Mouse (Mus musculus) midbrain, postnatal 0 days (tissue): ENCODE results near the gene Hist1h4j. TPM values are rescaled to one million over a fixed set of nuclear protein-coding genes. Genes with fewer than 3 reads are reported as not detected.
"Not testable (repeated sequence)": the region's sequence is repeated elsewhere in the genome, so short reads cannot be mapped to it uniquely, and the experiment has no call there.

Experiments used
- ATAC-seq: fragments of 200-750 bp; cut with Nextera tagmentation; 2 replicates; pipeline ENCODE4 v1.8.0; 2017; ENCODE audit warnings: moderate number of reproducible peaks, mild to moderate bottlenecking, moderate TSS enrichment, moderate library complexity; ENCODE audit not compliant: low FRiP score
- DNase-seq: peaks from one replicate; pipeline ENCODE4 v3.0.0-alpha.2; 2015; ENCODE audit warnings: low spot score
- H3K27ac ChIP-seq: fragments of 300-500 bp; sonication (generic); 2 replicates; pipeline ENCODE4 v1.5.1; 2014; ENCODE audit warnings: low read depth, mild to moderate bottlenecking, low read length, mixed read lengths
- H3K27me3 ChIP-seq: fragments of 300-500 bp; sonication (generic); 2 replicates; pipeline ENCODE4 v1.6.1; 2014; ENCODE audit warnings: low read length, control low read depth, mixed read lengths; ENCODE audit not compliant: insufficient read depth
- H3K36me3 ChIP-seq: fragments of 300-500 bp; sonication (generic); 2 replicates; pipeline ENCODE4 v1.6.1; 2014; ENCODE audit warnings: low read length, control low read depth, mixed read lengths; ENCODE audit not compliant: insufficient read depth
- H3K4me1 ChIP-seq: fragments of 300-500 bp; sonication (generic); 2 replicates; pipeline ENCODE4 v1.6.1; 2014; ENCODE audit warnings: mild to moderate bottlenecking, control low read depth, antibody characterized with exemption, low read length, mixed read lengths; ENCODE audit not compliant: insufficient read depth
- H3K4me2 ChIP-seq: fragments of 300-500 bp; sonication (generic); 2 replicates; pipeline ENCODE4 v1.6.1; 2014; ENCODE audit warnings: low read depth, mild to moderate bottlenecking, low read length, mixed read lengths; ENCODE audit not compliant: poor library complexity, severe bottlenecking
- H3K4me3 ChIP-seq: fragments of 300-500 bp; sonication (generic); 2 replicates; pipeline ENCODE4 v1.5.1; 2014; ENCODE audit warnings: low read depth, mild to moderate bottlenecking, low read length, moderate library complexity
- H3K9ac ChIP-seq: fragments of 300-500 bp; sonication (generic); replicated peaks from 2 replicates; pipeline ENCODE4 v1.6.1; 2014; ENCODE audit warnings: mild to moderate bottlenecking, low read length, moderate library complexity, mixed read lengths; ENCODE audit not compliant: poor library complexity, severe bottlenecking
- H3K9me3 ChIP-seq: fragments of 300-500 bp; sonication (generic); 2 replicates; pipeline ENCODE4 v1.6.1; 2016; ENCODE audit warnings: low read length, control low read depth
- CTCF ChIP-seq: IDR thresholded peaks from 2 replicates; pipeline ENCODE4 v1.5.1; 2016; ENCODE audit warnings: antibody characterized with exemption, mild to moderate bottlenecking
- WGBS: fragments of 180-500 bp; shearing (Covaris S2); extraction: QIAGEN DNeasy Blood & Tissue Kit; methylation state at CpG from one replicate; pipeline ENCODE4 v1.1.7; 2014; 5-methylcytosine and 5-hydroxymethylcytosine counted together
- polyA plus RNA-seq: library from polyadenylated mRNA; unstranded; fragments of >200 nt; fragmentation: Nextera tagmentation; extraction: Ambion mirVana; gene quantifications from 2 replicates; pipeline ENCODE4 v1.2.1, GENCODE M21; 2015
- total RNA-seq: library from RNA; depleted of rRNA; stranded (reverse); fragments of >200 nt; gene quantifications from 2 replicates; pipeline ENCODE4 v1.2.3, GENCODE M21; 2014

Hist1h4j gene
- total and polyA plus RNA-seq, 2 experiments from 2014 or later, result 479 TPM; not detected in 1

DNA sequence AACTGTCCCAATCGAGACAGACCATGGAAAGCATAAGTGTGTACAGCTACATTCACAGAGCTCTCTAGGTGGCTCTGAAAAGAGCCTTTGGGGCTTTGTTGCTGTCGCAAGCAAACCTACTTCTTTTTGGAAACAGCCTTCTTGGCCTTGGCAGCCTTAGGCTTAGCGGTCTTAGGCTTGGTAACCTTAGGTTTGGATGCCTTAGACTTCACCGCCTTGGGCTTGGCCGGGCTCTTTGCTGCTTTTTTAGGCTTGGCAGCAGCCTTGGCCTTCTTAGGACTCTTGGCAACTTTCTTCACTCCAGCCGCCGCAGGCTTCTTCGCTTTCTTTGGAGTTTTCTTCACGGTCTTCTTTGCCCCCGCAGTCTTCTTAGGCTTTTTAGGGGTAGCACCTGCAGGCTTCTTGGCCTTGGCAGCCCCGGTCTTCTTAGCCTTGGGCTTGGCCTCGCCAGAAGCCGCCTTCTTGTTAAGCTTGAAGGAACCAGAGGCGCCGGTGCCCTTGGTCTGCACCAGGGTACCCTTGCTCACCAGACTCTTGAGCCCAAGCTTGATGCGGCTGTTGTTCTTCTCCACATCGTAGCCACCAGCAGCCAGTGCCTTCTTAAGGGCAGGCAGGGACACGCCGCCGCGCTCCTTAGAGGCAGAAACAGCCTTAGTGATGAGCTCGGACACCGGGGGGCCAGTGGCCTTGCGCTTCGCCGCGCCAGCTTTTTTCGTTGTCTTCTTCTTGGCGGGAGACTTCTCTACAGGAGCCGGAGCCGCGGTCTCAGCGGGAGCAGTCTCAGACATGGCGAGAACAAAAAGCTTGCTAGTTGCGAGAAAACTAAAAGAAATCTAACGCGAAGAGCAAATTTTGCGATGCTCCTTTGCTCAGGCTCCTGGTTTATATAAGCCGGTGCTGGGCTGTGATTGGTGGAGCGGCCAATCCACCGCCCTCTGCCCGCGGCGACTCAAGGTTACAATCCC is 45.2 kb downstream of the Hist1h4j start, which contains the start of gene Hist1h1b:
Gene Hist1h1b (minus strand): TSS at position 859 of the 965 bp plus-strand sequence.
- DNase-seq (peak; percentile 64), ATAC-seq (no peak; the same call in 1 of the 2 replicates)
- Histone ChIP-seq H3K4me2 (peak within 1 kb of the TSS; percentile 86), H3K4me1 (peaks cover 11% of the 10 kb centered on the region), H3K9me3 (no peaks in the 10 kb centered on the region), H3K27ac (0 out of 2 replicates have a peak within 1 kb of the TSS, but pooled peaks have one; percentile 9), H3K27me3 (no peaks in the 10 kb centered on the region), H3K9ac (peak within 1 kb of the TSS; percentile 51; the same call in 1 of the 2 replicates), H3K4me3 (peak within 1 kb of the TSS; percentile 52), H3K36me3 (no peaks in the 10 kb centered on the region)
- TF ChIP-seq CTCF, result no peak
- 0% methylated on average over 44 of the region's 44 CpGs for WGBS

DNA sequence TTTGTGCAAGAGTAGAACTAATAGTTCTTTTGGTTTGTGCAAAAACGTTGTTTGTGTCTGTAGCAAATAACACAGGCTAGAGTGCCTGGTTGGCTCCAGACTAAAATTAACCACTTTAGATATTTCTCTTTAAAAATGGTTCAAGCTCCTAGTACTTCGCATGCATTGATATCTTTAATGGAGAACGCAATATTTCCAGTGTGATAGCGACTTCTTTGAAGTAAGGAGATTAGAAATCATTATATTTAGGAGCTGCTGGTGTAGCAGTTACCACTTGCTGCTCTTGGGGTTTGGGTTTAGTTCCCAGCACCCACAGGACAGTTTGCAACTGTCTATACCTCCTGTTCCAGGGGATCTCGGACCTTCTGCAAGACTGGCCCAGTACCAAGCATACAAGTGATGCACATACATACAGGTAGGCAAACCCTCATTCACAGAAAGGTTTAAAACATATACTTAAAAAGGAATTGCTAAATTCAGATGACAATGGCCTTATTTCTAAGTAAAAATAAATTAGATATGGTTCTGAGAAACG is 46.2 kb downstream of the Hist1h4j start:
- H3K27ac ChIP-seq, result no peak overlapping the region

DNA sequence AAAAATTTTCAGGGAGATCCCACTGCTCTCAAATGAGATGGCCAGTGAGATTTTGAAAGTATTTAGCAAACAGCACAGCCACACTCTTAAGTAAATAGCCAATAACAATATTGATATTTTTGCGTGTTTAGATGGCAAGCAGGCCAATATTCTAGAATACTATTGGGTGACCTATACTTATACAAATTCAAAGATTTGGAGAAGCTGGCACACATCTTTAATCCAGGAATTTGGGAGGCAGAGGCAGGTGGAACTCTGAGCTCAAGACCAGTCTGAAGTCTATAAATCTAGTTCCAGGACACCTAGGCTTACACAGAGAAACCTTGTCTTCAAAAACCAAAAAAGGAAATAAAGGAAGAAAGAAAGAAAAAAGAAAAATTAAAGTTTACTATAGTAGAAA is 46.8 kb downstream of the Hist1h4j start:
- TF ChIP-seq CTCF, result no peak
- Histone ChIP-seq H3K27ac (no peak overlapping the region), H3K27me3 (no peaks in the 10 kb centered on the region), H3K4me2 (no peak overlapping the region), H3K9ac (no peak overlapping the region), H3K4me3 (no peak overlapping the region), H3K4me1 (peaks cover 11% of the 10 kb centered on the region), H3K36me3 (no peaks in the 10 kb centered on the region), H3K9me3 (no peaks in the 10 kb centered on the region)
- WGBS, result 93% methylated on average over 1 of the region's 1 CpGs
- no peak for DNase-seq
- ATAC-seq, result no peak

More for the DNA sequence above, 46.2 kb downstream of the Hist1h4j start:
- Histone ChIP-seq H3K4me2 (peak overlapping the region; percentile 86), H3K9ac (no peak overlapping the region), H3K9me3 (no peaks in the 10 kb centered on the region), H3K4me3 (no peak overlapping the region), H3K4me1 (peaks cover 11% of the 10 kb centered on the region), H3K27me3 (no peaks in the 10 kb centered on the region), H3K36me3 (no peaks in the 10 kb centered on the region)
- ATAC-seq (no peak), DNase-seq (no peak)
- WGBS, result 42% methylated on average over 6 of the region's 6 CpGs
- TF ChIP-seq CTCF, result no peak

DNA sequence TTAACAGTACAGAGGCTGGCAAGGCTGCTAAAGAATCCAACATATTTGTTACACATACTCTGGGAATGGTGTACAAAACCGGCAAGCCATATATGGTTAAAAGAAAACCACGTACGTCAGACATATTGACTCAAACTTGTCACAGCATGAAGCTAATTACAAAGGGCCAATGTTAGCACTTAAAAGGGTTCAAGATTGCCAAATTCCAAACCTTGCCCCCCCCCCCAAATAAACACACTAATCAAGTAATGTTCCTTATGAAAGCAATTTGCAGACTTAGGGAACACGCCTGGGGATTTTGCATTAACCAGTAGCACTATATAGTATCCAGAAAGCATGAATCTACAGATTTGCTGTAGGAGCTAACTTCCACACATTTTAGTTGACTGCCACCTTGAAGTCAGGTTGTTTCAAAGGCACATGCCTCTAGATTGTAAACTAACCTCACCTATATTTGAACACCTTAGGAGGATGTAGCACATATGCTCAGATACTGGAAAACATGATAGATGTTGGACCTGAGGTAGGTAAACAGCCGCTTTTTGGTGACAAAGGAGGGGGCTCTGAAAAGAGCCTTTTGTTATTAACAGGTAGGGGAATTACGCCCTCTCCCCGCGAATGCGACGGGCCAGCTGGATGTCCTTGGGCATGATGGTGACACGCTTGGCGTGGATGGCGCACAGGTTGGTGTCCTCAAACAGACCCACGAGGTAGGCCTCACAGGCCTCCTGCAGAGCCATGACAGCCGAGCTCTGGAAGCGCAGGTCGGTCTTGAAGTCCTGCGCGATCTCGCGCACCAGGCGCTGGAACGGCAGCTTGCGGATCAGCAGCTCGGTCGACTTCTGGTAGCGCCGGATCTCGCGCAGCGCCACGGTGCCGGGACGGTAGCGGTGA is 47.7 kb downstream of the Hist1h4j start:
- DNase-seq, result peak; percentile 26
- Histone ChIP-seq H3K4me2 (peak overlapping the region; percentile 67), H3K4me3 (peak overlapping the region; percentile 37), H3K4me1 (peaks cover 11% of the 10 kb centered on the region), H3K9ac (peak overlapping the region; percentile 46)
- H3K27ac ChIP-seq, ATAC-seq, H3K36me3 ChIP-seq, H3K9me3 ChIP-seq, H3K27me3 ChIP-seq: not testable (repeated sequence)
- 2% methylated on average over 14 of the region's 35 CpGs for WGBS

DNA sequence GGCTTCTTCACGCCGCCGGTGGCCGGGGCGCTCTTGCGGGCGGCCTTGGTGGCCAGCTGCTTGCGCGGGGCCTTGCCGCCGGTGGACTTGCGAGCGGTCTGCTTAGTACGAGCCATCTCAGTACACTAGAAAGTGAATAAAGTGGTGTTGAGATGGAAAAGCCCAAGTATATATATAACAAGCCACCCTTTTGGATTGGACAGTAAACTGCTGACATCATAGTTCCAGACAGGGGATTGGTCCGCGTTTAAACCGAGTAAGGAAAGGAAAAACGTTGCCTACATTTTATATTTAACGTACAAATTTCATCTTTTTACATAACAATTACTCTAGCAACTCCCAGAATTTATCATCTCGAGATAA is 48.4 kb downstream of the Hist1h4j start, which contains the start of gene Hist1h3i:
Gene Hist1h3i (minus strand): TSS at position 116 of the 363 bp plus-strand sequence.
- Histone ChIP-seq H3K4me1 (peaks cover 11% of the 10 kb centered on the region), H3K4me2 (peak within 1 kb of the TSS; percentile 67), H3K27ac (no peak within 1 kb of the TSS), H3K9ac (peak within 1 kb of the TSS; percentile 46), H3K9me3 (no peaks in the 10 kb centered on the region), H3K27me3 (no peaks in the 10 kb centered on the region), H3K4me3 (peak within 1 kb of the TSS; percentile 37), H3K36me3 (no peaks in the 10 kb centered on the region)
- peak; percentile 94 for DNase-seq
- 0% methylated on average over 13 of the region's 20 CpGs for WGBS
- peak; percentile 79 for ATAC-seq
- TF ChIP-seq CTCF, result no peak
